Mouse (Mus musculus) erythroblast, embryonic 14.5 days (primary cell): ENCODE measurements around the gene Ttc3.

Source experiments
- GATA1 ChIP-seq: IDR thresholded peaks from 2 replicates; pipeline ENCODE4 v1.6.1; 2012; ENCODE audit warnings: low read length, inconsistent platforms, mixed read lengths
- TAL1 ChIP-seq: IDR thresholded peaks from 3 replicates; pipeline ENCODE4 v1.6.1; 2012; ENCODE audit warnings: low read length, inconsistent platforms, mixed read lengths

- no peak for TF ChIP-seq GATA1
- no peak for TF ChIP-seq TAL1
Observed at GRCm38 (mm10) chr16:94465900-94466299, 95.5 kb downstream of the Ttc3 start.
